Mouse (Mus musculus): ENCODE results near the gene Gm12169.
"Not testable (repeated sequence)": the region's sequence is repeated elsewhere in the genome, so short reads cannot be mapped to it uniquely, and the experiment has no call there.

Gm12169 gene

DNA sequence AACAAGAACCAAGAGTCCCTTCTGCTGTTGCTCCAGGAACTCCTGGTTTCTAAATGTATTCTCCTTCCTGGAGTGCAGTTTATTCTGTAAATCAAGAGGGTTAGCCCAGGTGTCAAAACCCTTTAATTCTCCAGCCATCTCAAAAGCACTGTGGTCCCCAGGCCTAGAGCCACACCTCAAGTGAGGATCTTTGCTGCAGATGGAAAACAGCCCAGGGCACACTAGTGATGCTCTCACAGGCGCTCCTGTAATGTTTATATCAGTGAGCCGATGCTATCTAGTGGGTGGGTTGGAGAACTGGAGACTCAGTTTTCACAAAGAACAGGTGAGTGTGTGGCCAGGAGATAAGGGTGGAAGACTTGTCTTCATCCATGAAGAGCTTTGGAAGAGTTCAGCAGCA is at the start of gene Gm12169:
TSS of gene Gm12169 (plus strand) at position 301 of the 400 bp plus-strand sequence.
- no peak for DNase-seq (ENCODE audit: low spot score in 2 of 2)

- DNase-seq (ENCODE audit: low spot score in 2 of 2), result no peak
These were observed 49.8 kb upstream of the Gm12169 start for GRCm38 (mm10) chr11:46474220-46474619.

- no peak for DNase-seq (ENCODE audit: low spot score in 2 of 2)
These were observed 44.7 kb upstream of the Gm12169 start for GRCm38 (mm10) chr11:46479311-46479710.

GRCm38 (mm10) chr11:46480517-46480916 is 43.5 kb upstream of the Gm12169 start:
- no peak for DNase-seq (ENCODE audit: low spot score in 2 of 2)

DNA sequence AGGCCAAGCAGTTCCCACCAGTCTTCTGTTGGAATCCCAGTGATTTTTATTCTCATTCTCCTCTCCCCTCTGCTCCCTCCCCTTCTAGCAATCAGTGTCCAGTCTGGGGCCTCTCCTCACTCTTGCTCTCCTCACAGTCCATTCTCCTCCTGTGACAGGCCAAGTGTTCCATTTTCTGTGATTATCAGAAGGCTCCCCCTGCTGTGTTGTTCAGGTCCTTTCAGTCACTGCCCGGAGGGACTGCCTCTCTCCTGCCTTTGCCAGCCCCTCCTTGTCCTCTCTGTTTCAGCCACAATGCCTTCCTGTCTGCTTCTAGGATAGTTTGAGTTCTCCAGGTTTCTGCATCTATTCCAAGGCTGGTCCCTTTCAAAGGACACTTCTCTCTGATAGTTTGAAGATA is 35.8 kb upstream of the Gm12169 start:
- no peak for DNase-seq (ENCODE audit: low spot score in 2 of 2)

- DNase-seq (ENCODE audit: low spot score in 2 of 2), result no peak
These were observed 35.4 kb upstream of the Gm12169 start for GRCm38 (mm10) chr11:46488650-46489049.

DNA sequence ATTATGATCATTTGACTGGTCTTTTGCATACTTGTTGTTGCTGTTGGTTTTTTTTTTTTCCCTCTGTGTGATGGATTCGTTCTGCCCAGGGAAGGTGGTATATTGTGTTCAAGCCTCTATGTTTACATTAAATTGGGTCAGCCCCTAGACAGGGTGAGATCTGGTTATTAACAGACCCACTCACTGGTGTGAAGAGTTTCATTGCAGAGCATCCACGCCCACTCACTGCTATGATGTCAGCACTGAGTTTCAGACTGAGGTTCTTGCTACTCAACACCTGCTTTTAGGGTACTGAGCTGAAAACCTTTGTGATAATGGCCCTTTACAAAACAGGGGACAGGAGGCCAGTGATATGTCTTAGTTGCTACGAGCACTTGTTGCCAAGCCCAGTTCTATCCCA is 16.9 kb upstream of the Gm12169 start:
- DNase-seq (ENCODE audit: low spot score in 2 of 2), result no peak

DNA sequence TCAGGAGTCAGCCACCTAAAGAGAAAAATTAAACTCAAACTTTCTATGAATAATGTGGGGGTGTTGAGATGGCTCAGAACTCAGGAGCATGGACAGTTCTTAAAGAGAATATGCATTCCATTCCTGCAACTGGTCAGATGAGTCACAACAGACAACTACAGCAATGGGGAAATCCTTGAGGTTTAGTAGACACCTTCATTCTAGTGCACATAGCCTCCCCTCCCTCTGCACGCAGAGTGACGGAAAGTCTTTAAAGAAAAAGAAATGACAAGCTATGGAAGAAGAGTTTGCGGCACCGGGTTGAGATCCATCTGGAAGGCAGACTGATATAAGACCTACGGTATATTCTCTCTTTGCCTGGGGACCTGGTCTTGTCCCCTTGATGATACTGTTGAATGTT is 14.1 kb upstream of the Gm12169 start:
- DNase-seq (ENCODE audit: low spot score in 2 of 2), result no peak

- not testable (repeated sequence) for DNase-seq (ENCODE audit: low spot score in 2 of 2)
These were observed 2.7 kb upstream of the Gm12169 start for GRCm38 (mm10) chr11:46521341-46521740.

DNA sequence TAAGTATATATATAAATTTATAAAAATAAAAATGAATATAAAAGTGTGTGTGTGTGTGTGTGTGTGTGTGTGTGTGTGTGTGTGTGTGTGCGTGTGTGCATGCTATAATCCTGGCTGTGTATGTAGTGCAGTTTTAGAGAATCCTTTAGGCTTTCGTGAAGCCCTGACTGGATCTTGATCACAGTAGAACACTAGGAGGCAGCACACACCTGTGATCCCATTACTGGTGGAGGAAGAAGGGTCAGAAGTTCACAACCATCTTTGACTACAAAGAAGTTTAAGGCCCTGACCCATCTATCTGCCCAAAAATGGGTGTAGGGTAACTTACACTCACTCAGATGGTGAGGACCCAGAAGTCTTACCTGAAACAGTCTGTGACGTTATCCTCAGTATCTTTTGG is 1.3 kb upstream of the Gm12169 start:
- no peak for DNase-seq (ENCODE audit: low spot score in 2 of 2)

GRCm38 (mm10) chr11:46530149-46530548 is 6.1 kb downstream of the Gm12169 start:
- no peak for DNase-seq (ENCODE audit: low spot score in 2 of 2)

DNA sequence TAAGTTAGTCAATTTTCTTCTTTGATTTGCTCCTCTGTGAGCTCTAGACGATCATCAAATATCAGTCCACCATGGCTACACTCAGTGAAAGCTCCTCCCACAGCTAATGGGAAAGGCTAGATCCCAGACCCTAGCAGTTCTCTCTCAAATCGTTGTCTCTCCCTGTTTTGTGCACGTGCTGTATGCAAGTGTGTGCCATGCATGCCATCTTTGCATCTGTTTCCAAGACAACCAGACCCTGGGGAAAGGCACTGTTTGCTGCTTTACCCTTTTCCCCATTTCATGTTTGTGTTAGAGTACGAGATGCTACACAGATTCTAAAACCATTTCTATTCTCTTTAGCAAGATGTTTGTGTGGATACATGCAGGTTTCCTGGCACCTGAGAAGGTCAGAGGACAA is 13.0 kb downstream of the Gm12169 start:
- no peak for DNase-seq (ENCODE audit: low spot score in 2 of 2)

DNA sequence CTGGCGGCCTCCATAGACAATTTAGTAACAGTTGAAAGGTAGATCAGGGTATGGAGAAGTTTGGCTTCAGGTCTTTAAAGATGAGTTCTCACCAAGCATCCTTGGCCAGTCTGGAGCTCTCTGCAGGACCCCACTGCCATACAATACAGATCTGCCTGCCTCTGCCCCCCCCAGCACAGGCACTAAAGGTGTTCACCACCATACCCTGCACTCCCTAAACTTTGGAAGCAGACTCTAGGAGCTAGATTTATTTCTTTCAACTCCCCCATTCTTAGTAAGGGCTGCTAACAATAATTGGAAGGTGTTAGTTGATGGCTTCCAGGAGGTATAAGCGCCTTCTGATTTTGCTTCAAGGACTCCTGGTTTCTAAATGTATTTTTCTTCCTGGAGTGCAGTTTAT is 19.5 kb downstream of the Gm12169 start:
- DNase-seq (ENCODE audit: low spot score in 2 of 2), result no peak

DNA sequence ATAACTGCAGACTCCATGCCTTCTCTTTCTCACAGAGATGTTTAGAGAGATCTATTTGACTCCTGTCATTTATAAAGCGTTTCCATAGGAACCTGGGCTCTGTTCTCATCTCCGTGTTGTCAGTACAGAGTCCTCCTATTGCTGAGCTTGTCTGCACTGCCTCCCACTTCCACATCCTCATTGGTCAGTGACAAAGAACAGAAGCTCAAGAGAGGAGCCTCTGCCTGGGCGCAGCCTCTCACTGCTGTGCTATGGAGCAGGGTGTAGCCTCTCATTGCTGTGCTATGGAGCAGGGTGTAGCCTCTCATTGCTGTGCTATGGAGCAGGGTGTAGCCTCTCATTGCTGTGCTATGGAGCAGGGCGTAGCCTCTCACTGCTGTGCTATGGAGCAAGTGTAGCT is 25.7 kb downstream of the Gm12169 start:
- DNase-seq (ENCODE audit: low spot score in 2 of 2), result no peak

DNA sequence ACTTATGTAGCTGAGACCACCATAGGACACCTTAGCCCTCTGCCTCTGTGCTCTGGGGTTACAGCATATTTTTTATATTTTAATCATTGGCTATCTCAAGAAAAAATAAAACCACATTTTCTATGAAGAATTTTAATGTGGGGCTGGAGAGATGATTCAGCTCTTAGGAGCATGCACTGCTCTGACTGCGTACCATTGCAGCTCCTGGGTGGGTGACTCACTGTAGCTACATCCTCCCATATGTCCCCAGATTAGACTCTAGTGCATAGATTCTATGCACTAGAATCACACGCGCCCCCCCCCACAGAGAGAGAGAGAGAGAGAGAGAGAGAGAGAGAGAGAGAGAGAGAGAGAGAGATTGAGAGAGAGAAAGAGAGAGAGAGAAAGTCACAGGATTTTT is 28.7 kb downstream of the Gm12169 start:
- DNase-seq (ENCODE audit: low spot score in 2 of 2), result no peak

GRCm38 (mm10) chr11:46561096-46561495 is 37.1 kb downstream of the Gm12169 start:
- no peak for DNase-seq (ENCODE audit: low spot score in 2 of 2)

DNA sequence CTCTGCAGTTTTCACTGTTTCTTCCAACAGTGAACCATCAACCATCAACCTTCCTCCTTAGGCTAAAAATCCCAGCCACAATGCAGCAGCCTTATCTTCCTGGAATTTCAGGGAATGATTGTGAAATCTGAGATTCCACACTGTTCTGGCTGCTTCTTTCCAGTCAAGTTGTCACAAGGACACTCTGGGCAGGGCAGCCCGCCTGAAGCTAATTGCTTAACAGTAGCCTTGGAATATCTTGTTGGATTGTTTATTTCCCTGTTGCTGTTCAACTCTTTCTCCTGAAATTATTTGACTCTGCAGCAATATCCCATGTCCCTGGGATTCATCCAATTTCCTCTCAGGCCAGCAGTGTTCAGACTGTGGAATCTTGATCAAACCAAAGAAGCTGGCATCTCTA is 40.7 kb downstream of the Gm12169 start:
- no peak for DNase-seq (ENCODE audit: low spot score in 2 of 2)

- DNase-seq (ENCODE audit: low spot score in 2 of 2), result no peak
These were observed 42.0 kb downstream of the Gm12169 start for GRCm38 (mm10) chr11:46565967-46566366.

DNA sequence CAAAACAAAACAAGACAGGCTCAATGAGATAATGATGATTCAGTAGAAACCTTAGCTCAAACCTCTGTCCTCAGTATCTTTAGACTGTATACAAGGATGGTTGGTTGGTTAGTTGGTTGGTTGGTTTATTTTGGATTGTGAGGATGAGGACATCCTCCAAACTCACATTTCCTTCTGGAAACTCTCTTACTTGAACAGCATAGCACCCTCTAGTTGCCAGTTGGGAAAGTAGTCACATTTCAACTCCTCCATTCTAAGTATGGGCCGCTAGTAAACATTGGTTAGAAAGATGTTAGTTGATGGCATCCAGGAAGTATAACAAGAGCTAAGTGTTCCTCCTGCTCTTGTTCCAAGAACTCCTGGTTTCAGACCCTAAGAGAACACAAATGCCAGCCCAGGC is 45.1 kb downstream of the Gm12169 start:
- no peak for DNase-seq (ENCODE audit: low spot score in 2 of 2)

DNA sequence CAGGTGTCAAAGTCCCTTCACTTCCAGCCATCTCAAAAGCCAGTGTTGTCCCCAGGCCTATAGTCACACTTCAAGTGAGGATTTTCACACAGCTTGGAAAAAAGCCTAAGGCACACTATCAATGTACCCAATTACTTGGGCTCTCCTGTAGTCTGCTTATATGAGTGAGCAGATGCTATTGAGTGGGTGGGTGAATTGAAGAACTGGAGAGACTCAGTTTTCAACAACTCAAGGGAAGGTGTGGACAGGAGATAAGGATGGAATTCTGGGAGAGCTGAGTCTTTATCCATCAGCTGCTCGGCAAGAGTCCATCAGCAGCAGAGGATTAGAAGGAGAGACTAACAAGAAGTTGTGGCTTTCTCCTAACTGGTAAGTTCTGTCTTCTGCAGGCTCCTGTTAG is 47.3 kb downstream of the Gm12169 start, which contains the start of gene BC053393:
TSS of gene BC053393 (plus strand) at position 210 of the 400 bp plus-strand sequence.
- no peak for DNase-seq (ENCODE audit: low spot score in 2 of 2)

GRCm38 (mm10) chr11:46578771-46579281 is 54.8 kb downstream of the Gm12169 start:
- no peak for DNase-seq (ENCODE audit: low spot score in 2 of 2)

GRCm38 (mm10) chr11:46580428-46580827 is 56.4 kb downstream of the Gm12169 start:
- DNase-seq (ENCODE audit: low spot score in 2 of 2), result no peak

GRCm38 (mm10) chr11:46582741-46583140 is 58.7 kb downstream of the Gm12169 start:
- DNase-seq (ENCODE audit: low spot score in 2 of 2), result no peak

All from thymus, postnatal 10 days (tissue).